In the genomic region with DNA sequence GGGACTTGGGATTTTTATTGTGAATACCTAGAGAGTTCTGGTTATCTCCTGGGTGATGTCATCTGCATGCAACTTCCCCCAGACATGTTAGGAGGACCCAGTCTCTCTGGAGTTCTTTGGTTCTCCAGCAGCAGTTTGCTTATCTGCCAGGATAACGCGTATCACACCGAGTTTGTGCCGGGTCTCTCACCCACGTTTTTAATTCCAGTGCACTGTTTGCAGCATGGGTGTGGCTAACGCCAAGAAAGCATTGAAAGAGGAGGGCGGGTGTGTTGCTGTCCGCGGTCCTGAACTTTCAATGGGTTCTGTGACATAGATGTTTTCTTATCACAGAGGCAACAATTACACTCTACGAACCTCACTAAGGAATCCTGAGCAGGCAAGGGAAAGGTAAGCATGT, we compare ENCODE assay signal across 8 mouse cellular contexts. TPM values are rescaled to one million over a fixed set of nuclear protein-coding genes. Genes with fewer than 3 reads are reported as not detected.
A peak's percentile ranks its signal among the peaks of the same experiment; 100 is the strongest.
DNase-seq lines count a peak whose midpoint lies in the region; ATAC-seq lines count a peak whose summit lies in the region.

No protein-coding gene starts in this region.

- no peaks in the 10 kb centered on the region for H3K27me3 ChIP-seq in forebrain, embryonic 10.5 days (ENCODE audit: poor library complexity, severe bottlenecking)
- no peaks in the 10 kb centered on the region for H3K27me3 ChIP-seq in forebrain, embryonic 12.5 days

- ATAC-seq in forebrain, embryonic 12.5 days (ENCODE audit: low FRiP score) = no peak
- no peak for ATAC-seq in frontal cortex, adult (ENCODE audit: low TSS enrichment)

- H3K4me2 ChIP-seq in forebrain, embryonic 12.5 days = no peak overlapping the region

- no peak overlapping the region for H3K4me3 ChIP-seq in forebrain, embryonic 10.5 days
- no peak overlapping the region for H3K4me3 ChIP-seq in forebrain, embryonic 12.5 days (replicated peaks)

- WGBS in forebrain, embryonic 10.5 days = 5% methylated on average over 10 of the region's 10 CpGs
- 3% methylated on average over 10 of the region's 10 CpGs for WGBS in forebrain, embryonic 12.5 days

- no peaks in the 10 kb centered on the region for H3K36me3 ChIP-seq in forebrain, embryonic 10.5 days (replicated peaks)
- no peaks in the 10 kb centered on the region for H3K36me3 ChIP-seq in forebrain, embryonic 12.5 days (replicated peaks)

- H3K9ac ChIP-seq in forebrain, embryonic 12.5 days = no peak overlapping the region

- H3K27ac ChIP-seq in forebrain, embryonic 10.5 days = no peak overlapping the region
- no peak overlapping the region for H3K27ac ChIP-seq in forebrain, embryonic 12.5 days

- peak; percentile 53 for DNase-seq in forebrain, embryonic 10.5 days (ENCODE audit: extremely low spot score, low spot score)
- peak; percentile 81 for DNase-seq in 3T3-L1 (ENCODE audit: low read depth, low spot score)
- peak; percentile 10 to 19 for DNase-seq in adrenal gland, postnatal 4 days (ENCODE audit: low spot score in 2 of 2)
- peak; percentile 68 for DNase-seq in kidney, postnatal 14 days
- DNase-seq in naive thymus-derived CD4-positive, alpha-beta T cell, adult 2 months (ENCODE audit: low read depth) = peak; percentile 71
- no peak for DNase-seq in layer of hippocampus, adult 8-10 months (ENCODE audit: low spot score in 2 of 2)

- no peaks in the 10 kb centered on the region for H3K9me3 ChIP-seq in forebrain, embryonic 10.5 days
- no peaks in the 10 kb centered on the region for H3K9me3 ChIP-seq in forebrain, embryonic 12.5 days

- 0 out of 2 replicates have a peak, but pooled peaks cover 3% of the 10 kb centered on the region for H3K4me1 ChIP-seq in forebrain, embryonic 10.5 days
- no peaks in the 10 kb centered on the region for H3K4me1 ChIP-seq in forebrain, embryonic 12.5 days

RNA-seq across cellular contexts. Expression of a gene that starts 26.7 kb away (rescaled TPM):
- 34.2 TPM in 2 replicates for polyA plus RNA-seq in forebrain, embryonic 10.5 days (2016; fragmentation: Nextera tagmentation; extraction: Ambion mirVana)
- polyA plus RNA-seq in forebrain, embryonic 12.5 days (2016; fragmentation: Nextera tagmentation; extraction: Ambion mirVana) = 64.7 and 66.7 TPM in 2 replicates
- total RNA-seq in adrenal gland, postnatal 4 days (2021) = 10 to 100 TPM; 61.0 to 65.1 TPM
- 10 to 100 TPM; 48.8 to 55.4 (median 50.9) TPM for total RNA-seq in layer of hippocampus, adult 8-10 months (2022)

RNA-seq across cellular contexts. Expression of a gene that starts 40.4 kb away (rescaled TPM):
- 82.4 and 83.0 TPM in 2 replicates for polyA plus RNA-seq in forebrain, embryonic 10.5 days (2016; fragmentation: Nextera tagmentation; extraction: Ambion mirVana)
- polyA plus RNA-seq in forebrain, embryonic 12.5 days (2016; fragmentation: Nextera tagmentation; extraction: Ambion mirVana) = 57.8 and 57.9 TPM in 2 replicates
- total RNA-seq in adrenal gland, postnatal 4 days (2021) = 10 to 100 TPM in 1 of 2 experiments, 1 to 10 TPM in 1; 8.7 to 11.3 TPM
- total RNA-seq in layer of hippocampus, adult 8-10 months (2022) = 1 to 10 TPM in 1 of 4 experiments, under 1 TPM in 2, not detected in 1; 0.20 to 1.2 (median 0.29) TPM

Comparison
In these comparisons a context has a peak if more than half of its experiments do, and no peak if none do; other contexts are left out.
1. DNase-seq: peak in forebrain, embryonic 10.5 days (single experiment), 3T3-L1 (single experiment), adrenal gland, postnatal 4 days (2 of 2), kidney, postnatal 14 days (single experiment) and naive thymus-derived CD4-positive, alpha-beta T cell, adult 2 months (single experiment); none in layer of hippocampus, adult 8-10 months (0 of 2).
2. RNA of a gene that starts 40.4 kb away (total RNA-seq): 8.7 to 11.3 TPM in adrenal gland, postnatal 4 days; 0.20 to 1.2 TPM in layer of hippocampus, adult 8-10 months; every median in the first group is over 4 times any median in the second.